Mouse (Mus musculus) MEL (cell line): ENCODE results near the gene Gpnmb.

Experiments used
- CTCF ChIP-seq, 3 experiments: IDR thresholded peaks in 2 of 3; conservative IDR thresholded peaks in 1 of 3; 2 replicates each; pipeline ENCODE4 v1.5.1; 2011 to 2012; ENCODE audit warnings: low read length in 3 of 3, low read depth in 2 of 3, mild to moderate bottlenecking in 2 of 3, improper control_type of control experiment in 1 of 3, inconsistent platforms in 1 of 3, mixed read lengths in 1 of 3, moderate library complexity in 1 of 3; ENCODE audit not compliant: control insufficient read depth in 1 of 3, insufficient read depth in 1 of 3, poor library complexity in 1 of 3, severe bottlenecking in 1 of 3
- EP300 ChIP-seq, 2 experiments: IDR thresholded peaks; 2 replicates each; pipeline ENCODE4 v1.6.1; 2011; ENCODE audit warnings: improper control_type of control experiment in 2 of 2, low read length in 2 of 2, low read depth in 1 of 2, mild to moderate bottlenecking in 1 of 2
- ETS1 ChIP-seq: IDR thresholded peaks from 2 replicates; pipeline ENCODE4 v1.6.1; 2012; ENCODE audit warnings: low read depth, mild to moderate bottlenecking, inconsistent platforms, low read length, improper control_type of control experiment, moderate library complexity
- MYC ChIP-seq: IDR thresholded peaks from 2 replicates; pipeline ENCODE4 v1.6.1; 2011; ENCODE audit warnings: low read depth, mild to moderate bottlenecking, low read length, improper control_type of control experiment, moderate library complexity
- POLR2A ChIP-seq, 2 experiments: IDR thresholded peaks; 2 replicates each; pipeline ENCODE4 v1.6.1; 2011 to 2012; ENCODE audit warnings: low read length in 2 of 2, mild to moderate bottlenecking in 2 of 2, control low read depth in 1 of 2, improper control_type of control experiment in 1 of 2, low read depth in 1 of 2, moderate library complexity in 1 of 2; ENCODE audit not compliant: control insufficient read depth in 1 of 2, insufficient read depth in 1 of 2, poor library complexity in 1 of 2
- POLR2AphosphoS5 ChIP-seq: IDR thresholded peaks from 2 replicates; pipeline ENCODE4 v1.6.1; 2012; ENCODE audit warnings: low read depth, borderline replicate concordance, mild to moderate bottlenecking, inconsistent platforms, low read length, moderate library complexity, mixed read lengths

GRCm38 (mm10) chr6:49077894-49078293 is 41.5 kb downstream of the Gpnmb start:
- TF ChIP-seq EP300 (IDR thresholded peaks at IDR 0.05; ENCODE audit: low read depth in 1 of 2, low read length in 2 of 2) (no peak), POLR2AphosphoS5 (no peak), ETS1 (no peak), MYC (no peak), CTCF (IDR thresholded peaks at IDR 0.05 in 2 of 3, conservative IDR thresholded peaks at IDR 0.05 in 1 of 3; ENCODE audit: control insufficient read depth in 1 of 3, insufficient read depth in 1 of 3, low read depth in 2 of 3, low read length in 3 of 3, poor library complexity in 1 of 3, severe bottlenecking in 1 of 3) (no peak), POLR2A (IDR thresholded peaks at IDR 0.05; ENCODE audit: control insufficient read depth in 1 of 2, insufficient read depth in 1 of 2, low read depth in 1 of 2, low read length in 2 of 2, poor library complexity in 1 of 2) (no peak)
